Mouse (Mus musculus): ENCODE measurements around the gene Kirrel3. TPM values are rescaled to one million over a fixed set of nuclear protein-coding genes. Genes with fewer than 3 reads are reported as not detected.

The Kirrel3 gene
- polyA plus RNA-seq, 1 experiment from 2014 or later: 0.60 TPM

DNA sequence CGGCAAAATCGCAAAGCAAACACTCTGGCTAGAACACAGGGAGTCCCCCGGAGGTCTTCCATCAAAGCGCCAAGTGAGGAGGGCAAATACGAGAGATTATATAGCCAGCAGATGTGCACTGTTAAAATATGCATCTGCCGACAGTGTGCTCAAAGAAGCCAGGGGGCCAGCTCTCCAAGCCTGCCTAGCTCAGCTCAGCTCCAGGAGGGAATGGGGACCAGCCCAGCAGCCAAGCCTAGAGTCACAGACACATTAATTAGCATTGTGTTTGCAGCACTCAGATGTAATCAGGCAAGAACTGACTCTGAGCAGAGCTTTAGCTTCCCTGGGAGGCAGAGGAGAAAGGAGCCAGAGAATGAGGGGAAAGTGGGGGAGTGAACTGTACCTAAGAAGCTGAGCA is 461.6 kb downstream of the Kirrel3 start:
- Histone ChIP-seq H3K4me3 (ENCODE audit: low read depth, low read length) (no peak overlapping the region), H3K9me3 (ENCODE audit: control insufficient read depth) (no peaks in the 10 kb centered on the region), H3K27me3 (replicated peaks; ENCODE audit: control insufficient read depth, insufficient read depth, low read length) (no peaks in the 10 kb centered on the region), H3K4me1 (replicated peaks; ENCODE audit: control insufficient read depth, insufficient read depth, low read length) (no peaks in the 10 kb centered on the region), H3K4me2 (replicated peaks; ENCODE audit: low read depth) (no peak overlapping the region), H3K9ac (ENCODE audit: low read depth, low read length) (no peak overlapping the region), H3K36me3 (ENCODE audit: control insufficient read depth, insufficient read depth) (no peaks in the 10 kb centered on the region), H3K27ac (ENCODE audit: low read depth, low read length) (no peak overlapping the region)
- ATAC-seq: no peak
- 28% methylated on average over 6 of the region's 6 CpGs for WGBS
- TF ChIP-seq CTCF (IDR thresholded peaks at IDR 0.05; ENCODE audit: low read depth): no peak

DNA sequence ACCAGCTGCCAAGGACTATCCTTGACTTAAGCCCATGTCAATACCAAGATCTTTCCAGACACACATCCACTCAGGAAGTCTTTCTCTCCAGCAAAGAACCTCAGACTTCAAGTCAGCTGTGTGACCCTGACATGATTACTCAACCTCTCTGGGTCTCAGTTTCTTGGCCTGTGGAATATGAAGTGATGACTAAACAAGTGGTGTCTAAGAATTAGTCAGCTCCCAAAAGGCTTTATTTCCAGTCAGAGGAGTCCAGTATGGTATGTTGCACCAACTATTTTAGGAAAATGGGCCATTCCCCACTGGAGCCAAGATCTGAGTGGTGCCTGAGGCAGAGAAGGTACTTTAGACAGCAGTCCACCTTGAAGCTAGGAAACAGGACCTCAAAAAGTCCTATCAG is 462.0 kb downstream of the Kirrel3 start:
- Histone ChIP-seq H3K27ac (ENCODE audit: low read depth, low read length) (no peak overlapping the region), H3K9me3 (ENCODE audit: control insufficient read depth) (no peaks in the 10 kb centered on the region), H3K36me3 (ENCODE audit: control insufficient read depth, insufficient read depth) (no peaks in the 10 kb centered on the region), H3K27me3 (replicated peaks; ENCODE audit: control insufficient read depth, insufficient read depth, low read length) (no peaks in the 10 kb centered on the region), H3K4me2 (replicated peaks; ENCODE audit: low read depth) (no peak overlapping the region), H3K9ac (ENCODE audit: low read depth, low read length) (no peak overlapping the region), H3K4me3 (ENCODE audit: low read depth, low read length) (no peak overlapping the region), H3K4me1 (replicated peaks; ENCODE audit: control insufficient read depth, insufficient read depth, low read length) (no peaks in the 10 kb centered on the region)
- no peak for ATAC-seq
- no peak for TF ChIP-seq CTCF (IDR thresholded peaks at IDR 0.05; ENCODE audit: low read depth)

- Histone ChIP-seq H3K27ac (ENCODE audit: low read depth, low read length) (no peak overlapping the region), H3K36me3 (ENCODE audit: control insufficient read depth, insufficient read depth) (no peaks in the 10 kb centered on the region), H3K9me3 (ENCODE audit: control insufficient read depth) (no peaks in the 10 kb centered on the region), H3K4me3 (ENCODE audit: low read depth, low read length) (no peak overlapping the region), H3K4me1 (replicated peaks; ENCODE audit: control insufficient read depth, insufficient read depth, low read length) (no peaks in the 10 kb centered on the region), H3K9ac (ENCODE audit: low read depth, low read length) (no peak overlapping the region), H3K27me3 (replicated peaks; ENCODE audit: control insufficient read depth, insufficient read depth, low read length) (no peaks in the 10 kb centered on the region), H3K4me2 (replicated peaks; ENCODE audit: low read depth) (no peak overlapping the region)
- WGBS: 57% methylated on average over 11 of the region's 11 CpGs
- no peak for TF ChIP-seq CTCF (IDR thresholded peaks at IDR 0.05; ENCODE audit: low read depth)
- no peak for ATAC-seq
These were observed 467.7 kb downstream of the Kirrel3 start for GRCm38 (mm10) chr9:34953420-34953819.

GRCm38 (mm10) chr9:34954212-34954611 is 468.5 kb downstream of the Kirrel3 start:
- H3K27ac ChIP-seq (ENCODE audit: low read depth, low read length): no peak overlapping the region
- ATAC-seq: no peak
- no peaks in the 10 kb centered on the region for H3K36me3 ChIP-seq (ENCODE audit: control insufficient read depth, insufficient read depth)
- H3K9ac ChIP-seq (ENCODE audit: low read depth, low read length): no peak overlapping the region
- H3K9me3 ChIP-seq (ENCODE audit: control insufficient read depth): no peaks in the 10 kb centered on the region
- WGBS: 74% methylated on average over 5 of the region's 5 CpGs
- no peak overlapping the region for H3K4me3 ChIP-seq (ENCODE audit: low read depth, low read length)
- no peak overlapping the region for H3K4me2 ChIP-seq (replicated peaks; ENCODE audit: low read depth)
- no peaks in the 10 kb centered on the region for H3K27me3 ChIP-seq (replicated peaks; ENCODE audit: control insufficient read depth, insufficient read depth, low read length)
- H3K4me1 ChIP-seq (replicated peaks; ENCODE audit: control insufficient read depth, insufficient read depth, low read length): no peaks in the 10 kb centered on the region
- peak; percentile 57 for TF ChIP-seq CTCF (IDR thresholded peaks at IDR 0.05; ENCODE audit: low read depth)

- WGBS: 67% methylated on average over 3 of the region's 3 CpGs
- H3K27me3 ChIP-seq (replicated peaks; ENCODE audit: control insufficient read depth, insufficient read depth, low read length): peaks cover 7% of the 10 kb centered on the region; the same call in 1 of the 2 replicates
- H3K4me1 ChIP-seq (replicated peaks; ENCODE audit: control insufficient read depth, insufficient read depth, low read length): no peaks in the 10 kb centered on the region
- H3K9me3 ChIP-seq (ENCODE audit: control insufficient read depth): no peaks in the 10 kb centered on the region
- H3K9ac ChIP-seq (ENCODE audit: low read depth, low read length): no peak overlapping the region
- no peaks in the 10 kb centered on the region for H3K36me3 ChIP-seq (ENCODE audit: control insufficient read depth, insufficient read depth)
- H3K27ac ChIP-seq (ENCODE audit: low read depth, low read length): no peak overlapping the region
- no peak for ATAC-seq
- H3K4me3 ChIP-seq (ENCODE audit: low read depth, low read length): no peak overlapping the region
- H3K4me2 ChIP-seq (replicated peaks; ENCODE audit: low read depth): no peak overlapping the region
- TF ChIP-seq CTCF (IDR thresholded peaks at IDR 0.05; ENCODE audit: low read depth): no peak
These were observed 470.8 kb downstream of the Kirrel3 start for GRCm38 (mm10) chr9:34956512-34956911.

- Histone ChIP-seq H3K27ac (ENCODE audit: low read depth, low read length) (no peak overlapping the region), H3K4me1 (replicated peaks; ENCODE audit: control insufficient read depth, insufficient read depth, low read length) (no peaks in the 10 kb centered on the region), H3K36me3 (ENCODE audit: control insufficient read depth, insufficient read depth) (no peaks in the 10 kb centered on the region), H3K9ac (ENCODE audit: low read depth, low read length) (no peak overlapping the region), H3K4me2 (replicated peaks; ENCODE audit: low read depth) (no peak overlapping the region), H3K27me3 (replicated peaks; ENCODE audit: control insufficient read depth, insufficient read depth, low read length) (peaks cover 7% of the 10 kb centered on the region; the same call in 1 of the 2 replicates), H3K9me3 (ENCODE audit: control insufficient read depth) (no peaks in the 10 kb centered on the region), H3K4me3 (ENCODE audit: low read depth, low read length) (no peak overlapping the region)
- no peak for TF ChIP-seq CTCF (IDR thresholded peaks at IDR 0.05; ENCODE audit: low read depth)
- ATAC-seq: no peak
- 70% methylated on average over 6 of the region's 6 CpGs for WGBS
These were observed 472.0 kb downstream of the Kirrel3 start for GRCm38 (mm10) chr9:34957691-34958090.
